13 mouse cellular contexts compared by ENCODE assay signal in genomic region chr15:74161720-74162436, GRCm38 (mm10).
A peak's percentile ranks its signal among the peaks of the same experiment; 100 is the strongest.
DNase-seq lines count a peak whose midpoint lies in the region; ATAC-seq and TF ChIP-seq lines count a peak whose summit lies in the region.
"Had no signal": no experiment of that assay in that cellular context is flagged by ENCODE, and none has a peak within 500 bp of the region (broad histone marks: within the 10 kb centered on the region; RNA-seq: fewer than 3 reads in every experiment).

No protein-coding gene starts in this region.

- H3K27me3 ChIP-seq in forebrain, embryonic 11.5 days (ENCODE audit: control insufficient read depth, insufficient read depth, low read length), result no peaks in the 10 kb centered on the region
- no peaks in the 10 kb centered on the region for H3K27me3 ChIP-seq in forebrain, embryonic 15.5 days
- peaks cover 8% of the 10 kb centered on the region for H3K27me3 ChIP-seq in midbrain, embryonic 10.5 days (ENCODE audit: low read depth, poor library complexity, severe bottlenecking)
- H3K27me3 ChIP-seq in neural tube, embryonic 13.5 days, result peaks cover 23% of the 10 kb centered on the region
- no peaks in the 10 kb centered on the region for H3K27me3 ChIP-seq in kidney, adult 2 months (replicated peaks; ENCODE audit: control insufficient read depth, insufficient read depth, low read length)

- peak overlapping the region; percentile 44; the same call in 1 of the 2 replicates for H3K27ac ChIP-seq in forebrain, embryonic 11.5 days (ENCODE audit: low read depth, low read length)
- H3K27ac ChIP-seq in forebrain, embryonic 15.5 days (replicated peaks), result peak overlapping the region; percentile 86
- peak overlapping the region; percentile 68 for H3K27ac ChIP-seq in midbrain, embryonic 10.5 days (replicated peaks)
- peak overlapping the region; percentile 82 for H3K27ac ChIP-seq in neural tube, embryonic 13.5 days (replicated peaks)
- H3K27ac ChIP-seq in kidney, adult 2 months (ENCODE audit: insufficient read depth, low read depth, low read length), result no peak overlapping the region
- H3K27ac ChIP-seq: layer of hippocampus, adult 2 months had no signal

- no peaks in the 10 kb centered on the region for H3K9me3 ChIP-seq in forebrain, embryonic 11.5 days (ENCODE audit: control insufficient read depth, low read length)
- H3K9me3 ChIP-seq in forebrain, embryonic 15.5 days, result no peaks in the 10 kb centered on the region
- no peaks in the 10 kb centered on the region for H3K9me3 ChIP-seq in midbrain, embryonic 10.5 days (replicated peaks)
- no peaks in the 10 kb centered on the region for H3K9me3 ChIP-seq in neural tube, embryonic 13.5 days

- ATAC-seq in forebrain, embryonic 11.5 days (replicated peaks; ENCODE audit: low FRiP score), result peak; percentile 62
- peak; percentile 60 for ATAC-seq in forebrain, embryonic 15.5 days (replicated peaks)
- no peak for ATAC-seq in neural tube, embryonic 13.5 days (ENCODE audit: low read depth)
- ATAC-seq: CD4-positive, CD25-positive, alpha-beta regulatory T cell, adult 4 months had no signal

- H3K36me3 ChIP-seq in forebrain, embryonic 11.5 days (ENCODE audit: control insufficient read depth, insufficient read depth, low read length), result no peaks in the 10 kb centered on the region
- H3K36me3 ChIP-seq in forebrain, embryonic 15.5 days, result no peaks in the 10 kb centered on the region
- H3K36me3 ChIP-seq in midbrain, embryonic 10.5 days, result no peaks in the 10 kb centered on the region
- H3K36me3 ChIP-seq in neural tube, embryonic 13.5 days, result no peaks in the 10 kb centered on the region
- no peaks in the 10 kb centered on the region for H3K36me3 ChIP-seq in kidney, adult 2 months (ENCODE audit: control insufficient read depth, insufficient read depth, low read length)

- TF ChIP-seq POLR2A in kidney, adult 2 months (IDR thresholded peaks at IDR 0.05; ENCODE audit: low read depth, low read length), result no peak

- peaks cover 6% of the 10 kb centered on the region; the same call in 1 of the 2 replicates for H3K4me1 ChIP-seq in forebrain, embryonic 11.5 days (replicated peaks; ENCODE audit: control insufficient read depth, insufficient read depth, low read length)
- H3K4me1 ChIP-seq in forebrain, embryonic 15.5 days, result peaks cover 43% of the 10 kb centered on the region
- peaks cover 52% of the 10 kb centered on the region for H3K4me1 ChIP-seq in midbrain, embryonic 10.5 days
- H3K4me1 ChIP-seq in neural tube, embryonic 13.5 days (replicated peaks), result peaks cover 49% of the 10 kb centered on the region
- no peaks in the 10 kb centered on the region for H3K4me1 ChIP-seq in kidney, adult 2 months (ENCODE audit: control insufficient read depth, insufficient read depth, low read length)

- no peak for TF ChIP-seq CTCF in kidney, adult 2 months (conservative IDR thresholded peaks at IDR 0.05; ENCODE audit: insufficient read depth, insufficient read length, low read depth, low read length)

- no peak for DNase-seq in forebrain, embryonic 11.5 days (ENCODE audit: low spot score)
- no peak for DNase-seq in midbrain, embryonic 10.5 days (ENCODE audit: low spot score)
- no peak for DNase-seq in right cerebral cortex, adult 2 months (ENCODE audit: low spot score in 2 of 2)
- DNase-seq in kidney, adult 2 months, result no peak
- DNase-seq in urinary bladder, adult 18-20 months (ENCODE audit: low spot score in 2 of 2), result no peak
- DNase-seq: adrenal gland, postnatal 14 days; cerebellum, postnatal 14 days; heart, adult 11 months; lung, embryonic 14.5 days had no signal

- H3K4me2 ChIP-seq in forebrain, embryonic 11.5 days (ENCODE audit: low read depth, low read length, severe bottlenecking), result no peak overlapping the region
- peak overlapping the region; percentile 5 for H3K4me2 ChIP-seq in forebrain, embryonic 15.5 days (replicated peaks)
- no peak overlapping the region for H3K4me2 ChIP-seq in neural tube, embryonic 13.5 days
- H3K4me2 ChIP-seq: lung, embryonic 14.5 days had no signal

- WGBS in forebrain, embryonic 11.5 days, result 33% methylated on average over 25 of the region's 25 CpGs
- WGBS in forebrain, embryonic 15.5 days, result 14% methylated on average over 25 of the region's 25 CpGs
- WGBS in midbrain, embryonic 10.5 days, result 79% methylated on average over 25 of the region's 25 CpGs
- WGBS in neural tube, embryonic 13.5 days, result 19% methylated on average over 25 of the region's 25 CpGs
- 53% methylated on average over 25 of the region's 25 CpGs for WGBS in kidney, adult 2 months

- no peak overlapping the region for H3K4me3 ChIP-seq in forebrain, embryonic 11.5 days (ENCODE audit: low read depth, low read length)
- H3K4me3 ChIP-seq in forebrain, embryonic 15.5 days, result no peak overlapping the region
- no peak overlapping the region for H3K4me3 ChIP-seq in midbrain, embryonic 10.5 days
- H3K4me3 ChIP-seq in neural tube, embryonic 13.5 days, result no peak overlapping the region
- H3K4me3 ChIP-seq in kidney, adult 2 months (ENCODE audit: insufficient read depth, low read depth, low read length), result no peak overlapping the region
- H3K4me3 ChIP-seq: layer of hippocampus, adult 2 months had no signal

- no peak overlapping the region for H3K9ac ChIP-seq in forebrain, embryonic 11.5 days (ENCODE audit: low read length)
- no peak overlapping the region for H3K9ac ChIP-seq in forebrain, embryonic 15.5 days (replicated peaks)
- no peak overlapping the region; the same call in 1 of the 2 replicates for H3K9ac ChIP-seq in neural tube, embryonic 13.5 days
- H3K9ac ChIP-seq: lung, embryonic 14.5 days had no signal
